Mouse (Mus musculus): ENCODE data around the gene Sdc4. TPM values are rescaled to one million over a fixed set of nuclear protein-coding genes. Genes with fewer than 3 reads are reported as not detected.

Gene Sdc4
- total RNA-seq, 1 experiment from 2014 or later, result 16.6 TPM

- no peak for ATAC-seq (replicated peaks; ENCODE audit: insufficient number of reproducible peaks, low FRiP score, low TSS enrichment, poor library complexity, severe bottlenecking)
Measured at GRCm38 (mm10) chr2:164435216-164436090, 8.2 kb downstream of the Sdc4 start.

- ATAC-seq (replicated peaks; ENCODE audit: insufficient number of reproducible peaks, low FRiP score, low TSS enrichment, poor library complexity, severe bottlenecking), result no peak
Measured at GRCm38 (mm10) chr2:164434681-164435080, 9.0 kb downstream of the Sdc4 start.

GRCm38 (mm10) chr2:164433278-164433895 lies 10.3 kb downstream of the Sdc4 start:
- ATAC-seq (replicated peaks; ENCODE audit: insufficient number of reproducible peaks, low FRiP score, low TSS enrichment, poor library complexity, severe bottlenecking), result no peak

- ATAC-seq (replicated peaks; ENCODE audit: insufficient number of reproducible peaks, low FRiP score, low TSS enrichment, poor library complexity, severe bottlenecking), result no peak
Measured at GRCm38 (mm10) chr2:164432541-164433191, 11.0 kb downstream of the Sdc4 start.

- ATAC-seq (replicated peaks; ENCODE audit: insufficient number of reproducible peaks, low FRiP score, low TSS enrichment, poor library complexity, severe bottlenecking), result no peak
Measured at GRCm38 (mm10) chr2:164431676-164432465, 11.8 kb downstream of the Sdc4 start.

GRCm38 (mm10) chr2:164430697-164431096 lies 13.0 kb downstream of the Sdc4 start:
- ATAC-seq (replicated peaks; ENCODE audit: insufficient number of reproducible peaks, low FRiP score, low TSS enrichment, poor library complexity, severe bottlenecking), result no peak

GRCm38 (mm10) chr2:164429881-164430615 lies 13.6 kb downstream of the Sdc4 start:
- ATAC-seq (replicated peaks; ENCODE audit: insufficient number of reproducible peaks, low FRiP score, low TSS enrichment, poor library complexity, severe bottlenecking), result no peak

- ATAC-seq (replicated peaks; ENCODE audit: insufficient number of reproducible peaks, low FRiP score, low TSS enrichment, poor library complexity, severe bottlenecking), result no peak
Measured at GRCm38 (mm10) chr2:164428451-164428850, 15.2 kb downstream of the Sdc4 start.

- ATAC-seq (replicated peaks; ENCODE audit: insufficient number of reproducible peaks, low FRiP score, low TSS enrichment, poor library complexity, severe bottlenecking), result no peak
Measured at GRCm38 (mm10) chr2:164426952-164427351, 16.7 kb downstream of the Sdc4 start.

- ATAC-seq (replicated peaks; ENCODE audit: insufficient number of reproducible peaks, low FRiP score, low TSS enrichment, poor library complexity, severe bottlenecking), result no peak
Measured at GRCm38 (mm10) chr2:164426121-164426520, 17.6 kb downstream of the Sdc4 start.

- no peak for ATAC-seq (replicated peaks; ENCODE audit: insufficient number of reproducible peaks, low FRiP score, low TSS enrichment, poor library complexity, severe bottlenecking)
Measured at GRCm38 (mm10) chr2:164425401-164425800, 18.3 kb downstream of the Sdc4 start.

GRCm38 (mm10) chr2:164424406-164424805 lies 19.3 kb downstream of the Sdc4 start:
- no peak for ATAC-seq (replicated peaks; ENCODE audit: insufficient number of reproducible peaks, low FRiP score, low TSS enrichment, poor library complexity, severe bottlenecking)

- ATAC-seq (replicated peaks; ENCODE audit: insufficient number of reproducible peaks, low FRiP score, low TSS enrichment, poor library complexity, severe bottlenecking), result no peak
Measured at GRCm38 (mm10) chr2:164423464-164423863, 20.2 kb downstream of the Sdc4 start.

GRCm38 (mm10) chr2:164422675-164423393 lies 20.9 kb downstream of the Sdc4 start:
- no peak for ATAC-seq (replicated peaks; ENCODE audit: insufficient number of reproducible peaks, low FRiP score, low TSS enrichment, poor library complexity, severe bottlenecking)

- ATAC-seq (replicated peaks; ENCODE audit: insufficient number of reproducible peaks, low FRiP score, low TSS enrichment, poor library complexity, severe bottlenecking), result no peak
Measured at GRCm38 (mm10) chr2:164421979-164422378, 21.7 kb downstream of the Sdc4 start.

- ATAC-seq (replicated peaks; ENCODE audit: insufficient number of reproducible peaks, low FRiP score, low TSS enrichment, poor library complexity, severe bottlenecking), result no peak
Measured at GRCm38 (mm10) chr2:164421306-164421705, 22.4 kb downstream of the Sdc4 start.

GRCm38 (mm10) chr2:164419489-164419888 lies 24.2 kb downstream of the Sdc4 start:
- no peak for ATAC-seq (replicated peaks; ENCODE audit: insufficient number of reproducible peaks, low FRiP score, low TSS enrichment, poor library complexity, severe bottlenecking)
